Mouse (Mus musculus) small intestine, adult 2 months (tissue): ENCODE results near the gene Nkain2.

Experiments
- CTCF ChIP-seq: fragments of 200-500 bp; IDR thresholded peaks from 2 replicates; pipeline ENCODE4 v1.5.1; 2012; ENCODE audit warnings: low read depth, mild to moderate bottlenecking, control low read depth, inconsistent platforms, low read length, moderate library complexity, mixed read lengths; ENCODE audit not compliant: insufficient replicate concordance, insufficient read length; ENCODE audit errors: extremely low read depth
- POLR2A ChIP-seq: fragments of 200-500 bp; IDR thresholded peaks from 2 replicates; pipeline ENCODE4 v1.6.1; 2012; ENCODE audit warnings: low read depth, mild to moderate bottlenecking, control low read depth, inconsistent platforms, low read length, moderate library complexity

DNA sequence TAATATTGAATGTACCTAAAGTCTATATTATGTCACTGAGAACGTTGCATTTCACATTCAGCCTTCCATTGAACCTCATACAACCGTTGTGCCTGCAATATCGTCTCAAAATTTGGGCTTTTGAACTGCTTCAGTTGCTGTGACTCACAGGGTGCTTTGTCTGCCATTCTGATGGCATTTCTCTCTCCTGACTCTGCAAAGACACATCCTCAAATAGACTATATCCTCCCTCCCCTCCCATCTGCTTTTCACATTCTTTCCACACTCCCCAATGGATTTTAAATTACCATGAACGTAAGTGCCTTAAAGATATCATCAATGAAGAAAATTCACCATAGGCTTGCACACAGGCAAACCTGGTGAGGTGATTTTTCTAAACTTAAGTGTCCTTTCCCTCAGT is 287.5 kb downstream of the Nkain2 start:
- TF ChIP-seq POLR2A, result no peak
- no peak for TF ChIP-seq CTCF
